ENCODE assay signal across 17 mouse cellular contexts in genomic region chr4:88723497-88724090, GRCm38 (mm10). TPM values are rescaled to one million over a fixed set of nuclear protein-coding genes. Genes with fewer than 3 reads are reported as not detected.
DNase-seq lines count a peak whose midpoint lies in the region; ATAC-seq and TF ChIP-seq lines count a peak whose summit lies in the region.
"Had no signal": no experiment of that assay in that cellular context is flagged by ENCODE, and none has a peak within 500 bp of the region (broad histone marks: within the 10 kb centered on the region; RNA-seq: fewer than 3 reads in every experiment).

No protein-coding gene starts in this region.

- H3K27me3 ChIP-seq in cerebellum, adult 2 months (ENCODE audit: control insufficient read depth, insufficient read depth, low read length): no peaks in the 10 kb centered on the region
- H3K27me3 ChIP-seq in lung, embryonic 14.5 days (ENCODE audit: insufficient read depth, low read length): no peaks in the 10 kb centered on the region
- no peaks in the 10 kb centered on the region for H3K27me3 ChIP-seq in intestine, embryonic 16.5 days (replicated peaks; ENCODE audit: control insufficient read depth, insufficient read depth, low read length)
- H3K27me3 ChIP-seq in stomach, embryonic 16.5 days (ENCODE audit: control insufficient read depth, insufficient read depth, low read length): no peaks in the 10 kb centered on the region
- H3K27me3 ChIP-seq: forebrain, embryonic 13.5 days; heart, embryonic 15.5 days; liver, embryonic 13.5 days; midbrain, embryonic 15.5 days had no signal

- no peak for ATAC-seq in lung, embryonic 14.5 days (ENCODE audit: insufficient read depth)
- peak; percentile 4; the same call in 1 of the 2 replicates for ATAC-seq in intestine, embryonic 16.5 days
- ATAC-seq in stomach, embryonic 16.5 days (ENCODE audit: insufficient read depth, low FRiP score): no peak
- ATAC-seq: midbrain, embryonic 15.5 days had no signal

- no peak overlapping the region for H3K27ac ChIP-seq in cerebellum, adult 2 months (ENCODE audit: insufficient read depth, low read length)
- peak overlapping the region; percentile 98 for H3K27ac ChIP-seq in lung, embryonic 14.5 days (ENCODE audit: low read depth)
- peak overlapping the region; percentile 83 for H3K27ac ChIP-seq in intestine, embryonic 16.5 days (ENCODE audit: low read length)
- peak overlapping the region; percentile 78 for H3K27ac ChIP-seq in stomach, embryonic 16.5 days (ENCODE audit: low read length)
- H3K27ac ChIP-seq: forebrain, embryonic 13.5 days; hindbrain, embryonic 14.5 days; liver, embryonic 13.5 days; midbrain, embryonic 15.5 days had no signal

- WGBS in cerebellum, adult 2 months: 69% methylated on average over 8 of the region's 8 CpGs
- WGBS in lung, embryonic 14.5 days: 46% methylated on average over 8 of the region's 8 CpGs
- WGBS in intestine, embryonic 16.5 days: 48% methylated on average over 8 of the region's 8 CpGs
- 48% methylated on average over 8 of the region's 8 CpGs for WGBS in stomach, embryonic 16.5 days

- peak overlapping the region; percentile 86 for H3K4me2 ChIP-seq in lung, embryonic 14.5 days
- 0 out of 2 replicates have a peak overlapping the region, but pooled peaks have one; percentile 38 for H3K4me2 ChIP-seq in intestine, embryonic 16.5 days (ENCODE audit: low read depth, low read length)
- peak overlapping the region; percentile 22; the same call in 1 of the 2 replicates for H3K4me2 ChIP-seq in stomach, embryonic 16.5 days (ENCODE audit: low read depth, low read length)
- H3K4me2 ChIP-seq: forebrain, embryonic 13.5 days; liver, embryonic 13.5 days had no signal

- no peak overlapping the region for H3K4me3 ChIP-seq in cerebellum, adult 2 months (replicated peaks; ENCODE audit: insufficient read depth, low read depth, low read length)
- H3K4me3 ChIP-seq in lung, embryonic 14.5 days (ENCODE audit: low read depth, low read length): no peak overlapping the region
- H3K4me3 ChIP-seq in intestine, embryonic 16.5 days (ENCODE audit: low read length): peak overlapping the region; percentile 16; the same call in 1 of the 2 replicates
- peak overlapping the region; percentile 11; the same call in 1 of the 2 replicates for H3K4me3 ChIP-seq in stomach, embryonic 16.5 days (replicated peaks; ENCODE audit: low read length)
- H3K4me3 ChIP-seq: forebrain, embryonic 13.5 days; heart, embryonic 15.5 days; liver, embryonic 13.5 days had no signal

- peaks cover 20% of the 10 kb centered on the region for H3K36me3 ChIP-seq in lung, embryonic 14.5 days (ENCODE audit: insufficient read depth)
- peaks cover 4% of the 10 kb centered on the region; the same call in 1 of the 2 replicates for H3K36me3 ChIP-seq in intestine, embryonic 16.5 days (ENCODE audit: control insufficient read depth, insufficient read depth, low read length)
- no peaks in the 10 kb centered on the region for H3K36me3 ChIP-seq in stomach, embryonic 16.5 days (ENCODE audit: control insufficient read depth, insufficient read depth, low read length)

- TF ChIP-seq CTCF in cerebellum, adult 2 months (IDR thresholded peaks at IDR 0.05; ENCODE audit: borderline replicate concordance, insufficient read depth, low read depth, low read length): no peak
- TF ChIP-seq CTCF in lung, embryonic 14.5 days (IDR thresholded peaks at IDR 0.05; ENCODE audit: low read depth): no peak

- no peak overlapping the region for H3K9ac ChIP-seq in lung, embryonic 14.5 days
- H3K9ac ChIP-seq in intestine, embryonic 16.5 days (ENCODE audit: low read depth, low read length): no peak overlapping the region
- no peak overlapping the region for H3K9ac ChIP-seq in stomach, embryonic 16.5 days (ENCODE audit: low read length)
- H3K9ac ChIP-seq: forebrain, embryonic 13.5 days; heart, embryonic 15.5 days; hindbrain, embryonic 14.5 days; liver, embryonic 13.5 days; midbrain, embryonic 15.5 days had no signal

- no peak for TF ChIP-seq POLR2A in cerebellum, adult 2 months (IDR thresholded peaks at IDR 0.05; ENCODE audit: borderline replicate concordance, insufficient read depth, low read length)

- peak; percentile 10 for DNase-seq in cerebellum, adult 11-12 months
- no peak for DNase-seq in cerebellum, adult 2 months
- peak; percentile 66 for DNase-seq in lung, embryonic 14.5 days
- DNase-seq in lung, postnatal 36 days: no peak
- DNase-seq in adrenal gland, adult (ENCODE audit: inconsistent age in 2 of 2, low spot score in 1 of 2): no peak
- no peak for DNase-seq in layer of hippocampus, adult 9-11 months
- DNase-seq: cerebellum, postnatal 36 days; left cerebral cortex, postnatal 4 days; liver, embryonic 13.5 days; right cerebral cortex, postnatal 14 days; thymus, adult 18-20 months had no signal

- H3K4me1 ChIP-seq in cerebellum, adult 2 months (ENCODE audit: control insufficient read depth, insufficient read depth, low read length): no peaks in the 10 kb centered on the region
- H3K4me1 ChIP-seq in lung, embryonic 14.5 days (ENCODE audit: insufficient read depth): peaks cover 16% of the 10 kb centered on the region
- H3K4me1 ChIP-seq in intestine, embryonic 16.5 days (ENCODE audit: control insufficient read depth, insufficient read depth, low read length): peaks cover 13% of the 10 kb centered on the region
- H3K4me1 ChIP-seq in stomach, embryonic 16.5 days (ENCODE audit: control insufficient read depth, insufficient read depth, low read length): peaks cover 18% of the 10 kb centered on the region

- H3K9me3 ChIP-seq in lung, embryonic 14.5 days (ENCODE audit: low read depth, low read length): no peaks in the 10 kb centered on the region
- H3K9me3 ChIP-seq in intestine, embryonic 16.5 days (ENCODE audit: control insufficient read depth, low read length): no peaks in the 10 kb centered on the region
- no peaks in the 10 kb centered on the region for H3K9me3 ChIP-seq in stomach, embryonic 16.5 days (replicated peaks; ENCODE audit: control insufficient read depth, low read length)
- H3K9me3 ChIP-seq: forebrain, embryonic 13.5 days; heart, embryonic 15.5 days; liver, embryonic 13.5 days; midbrain, embryonic 15.5 days had no signal

RNA-seq across cellular contexts. Expression of gene Klhl9, which starts 1.3 kb away (rescaled TPM):
- 43.6 and 44.7 TPM in 2 replicates for polyA plus RNA-seq in cerebellum, adult 2 months (2012; rRNA removed)
- polyA plus RNA-seq in lung, embryonic 14.5 days (2014; fragmentation: Nextera tagmentation; extraction: Ambion mirVana): 117 TPM in 2 replicates
- 63.4 and 69.9 TPM in 2 replicates for polyA plus RNA-seq in intestine, embryonic 16.5 days (2015; fragmentation: Nextera tagmentation; extraction: Ambion mirVana)
- 83.6 and 87.9 TPM in 2 replicates for polyA plus RNA-seq in stomach, embryonic 16.5 days (2015; fragmentation: Nextera tagmentation; extraction: Ambion mirVana)

RNA-seq across cellular contexts. Expression of gene Gm26566, which starts 2.0 kb away (rescaled TPM):
- polyA plus RNA-seq in cerebellum, adult 2 months (2012; rRNA removed): 0.59 and 1.2 TPM in 2 replicates
- 1.1 TPM in 2 replicates for polyA plus RNA-seq in lung, embryonic 14.5 days (2014; fragmentation: Nextera tagmentation; extraction: Ambion mirVana)
- polyA plus RNA-seq in intestine, embryonic 16.5 days (2015; fragmentation: Nextera tagmentation; extraction: Ambion mirVana): 0.62 and 1.4 TPM in 2 replicates
- 0.36 and 0.51 TPM in 2 replicates for polyA plus RNA-seq in stomach, embryonic 16.5 days (2015; fragmentation: Nextera tagmentation; extraction: Ambion mirVana)

RNA-seq across cellular contexts. Expression of gene Gm13271, which starts 31.1 kb away (rescaled TPM):
- polyA plus RNA-seq in cerebellum, adult 2 months (2012; rRNA removed): not detected in 2 replicates
- not detected in 2 replicates for polyA plus RNA-seq in lung, embryonic 14.5 days (2014; fragmentation: Nextera tagmentation; extraction: Ambion mirVana)
- polyA plus RNA-seq in intestine, embryonic 16.5 days (2015; fragmentation: Nextera tagmentation; extraction: Ambion mirVana): not detected in 2 replicates
- polyA plus RNA-seq in stomach, embryonic 16.5 days (2015; fragmentation: Nextera tagmentation; extraction: Ambion mirVana): not detected in 2 replicates
- polyA plus RNA-seq: forebrain, embryonic 13.5 days; heart, embryonic 15.5 days; hindbrain, embryonic 14.5 days; liver, embryonic 13.5 days; midbrain, embryonic 15.5 days had no signal

RNA-seq across cellular contexts. Expression of gene Ifnab, which starts 32.4 kb away (rescaled TPM):
- not detected in 2 replicates for polyA plus RNA-seq in cerebellum, adult 2 months (2012; rRNA removed)
- not detected in 2 replicates for polyA plus RNA-seq in lung, embryonic 14.5 days (2014; fragmentation: Nextera tagmentation; extraction: Ambion mirVana)
- not detected in 2 replicates for polyA plus RNA-seq in intestine, embryonic 16.5 days (2015; fragmentation: Nextera tagmentation; extraction: Ambion mirVana)
- not detected in 2 replicates for polyA plus RNA-seq in stomach, embryonic 16.5 days (2015; fragmentation: Nextera tagmentation; extraction: Ambion mirVana)
- polyA plus RNA-seq: forebrain, embryonic 13.5 days; heart, embryonic 15.5 days; hindbrain, embryonic 14.5 days; liver, embryonic 13.5 days; midbrain, embryonic 15.5 days had no signal

RNA-seq across cellular contexts. Expression of gene Gm13283, which starts 36.3 kb away (rescaled TPM):
- polyA plus RNA-seq in cerebellum, adult 2 months (2012; rRNA removed): not detected in 2 replicates
- 0.27 and 0.33 TPM in 2 replicates for polyA plus RNA-seq in lung, embryonic 14.5 days (2014; fragmentation: Nextera tagmentation; extraction: Ambion mirVana)
- polyA plus RNA-seq in intestine, embryonic 16.5 days (2015; fragmentation: Nextera tagmentation; extraction: Ambion mirVana): 0.21 TPM in 1 of 2 replicates, not detected in the other
- 0.19 and 0.26 TPM in 2 replicates for polyA plus RNA-seq in stomach, embryonic 16.5 days (2015; fragmentation: Nextera tagmentation; extraction: Ambion mirVana)
- polyA plus RNA-seq: liver, embryonic 13.5 days; midbrain, embryonic 15.5 days had no signal

Comparison
In these comparisons a context has a peak if more than half of its experiments do, and no peak if none do; other contexts are left out.
1. DNase-seq: peak in cerebellum, adult 11-12 months (single experiment) and lung, embryonic 14.5 days (single experiment); none in cerebellum, adult 2 months (0 of 2), lung, postnatal 36 days (single experiment), adrenal gland, adult (0 of 2) and layer of hippocampus, adult 9-11 months (single experiment).
2. H3K4me3 ChIP-seq: peak in intestine, embryonic 16.5 days (single experiment) and stomach, embryonic 16.5 days (single experiment); none in cerebellum, adult 2 months (single experiment) and lung, embryonic 14.5 days (single experiment).
3. H3K4me2 ChIP-seq: peak in every context shown above with its lines; median percentile 86 in lung, embryonic 14.5 days; 38 in intestine, embryonic 16.5 days; 22 in stomach, embryonic 16.5 days.